Mouse (Mus musculus) CD4-positive, CD25-positive, alpha-beta regulatory T cell, adult 2 months (primary cell): ENCODE measurements around the gene Crabp1.
A peak's percentile ranks its signal among the peaks of the same experiment; 100 is the strongest.

Source experiments
- DNase-seq: peaks from one replicate; pipeline ENCODE4 v3.0.0-alpha.2; 2012; ENCODE audit warnings: low read depth, low spot score

Crabp1 gene

GRCm38 (mm10) chr9:54764561-54765217 lies at the start of gene Crabp1:
TSS of gene Crabp1 (plus strand) at chr9:54764748.
- no peak for DNase-seq

- DNase-seq, result no peak
Measured at GRCm38 (mm10) chr9:54715776-54716175, 48.8 kb upstream of the Crabp1 start.

GRCm38 (mm10) chr9:54717527-54717926 lies 47.0 kb upstream of the Crabp1 start:
- DNase-seq, result no peak

DNA sequence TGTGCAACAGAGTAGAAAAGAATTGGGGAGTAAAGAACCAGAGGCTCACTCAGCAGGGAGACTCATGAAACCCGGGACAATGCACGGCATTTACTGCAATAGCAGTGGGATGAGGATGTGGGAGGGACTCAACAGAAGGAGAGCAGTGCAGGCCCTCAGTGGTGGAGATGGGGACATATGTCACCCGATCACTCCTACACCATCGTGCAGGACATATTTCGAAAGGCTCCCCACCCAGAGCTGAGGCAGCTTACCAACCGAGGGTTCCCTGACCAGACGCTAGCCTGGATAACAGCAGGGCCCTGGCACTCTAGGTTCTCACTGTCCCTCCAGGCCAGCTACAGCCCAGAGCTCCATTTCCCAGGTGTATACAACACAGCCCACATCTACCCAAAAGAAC lies 42.4 kb upstream of the Crabp1 start:
- DNase-seq, result no peak

DNA sequence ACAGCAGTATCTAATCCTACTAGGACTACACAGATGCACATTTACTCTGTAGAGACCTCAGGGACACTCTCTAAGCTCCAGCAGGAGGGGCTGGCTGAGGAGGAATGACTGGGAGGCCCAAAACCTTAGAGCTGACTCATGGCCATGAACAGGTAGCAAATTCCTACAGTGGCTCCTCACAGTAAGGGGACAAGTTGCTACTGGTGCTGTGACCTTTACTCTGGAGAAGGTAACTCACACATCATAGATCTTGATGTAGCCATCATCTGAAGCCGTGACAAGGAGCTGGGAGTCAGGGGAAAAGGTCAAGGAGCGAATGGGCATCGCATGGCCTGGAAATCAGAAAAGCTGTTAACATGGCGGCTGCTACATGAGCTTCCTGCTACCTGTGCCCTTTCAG lies 42.0 kb upstream of the Crabp1 start:
- no peak for DNase-seq

DNA sequence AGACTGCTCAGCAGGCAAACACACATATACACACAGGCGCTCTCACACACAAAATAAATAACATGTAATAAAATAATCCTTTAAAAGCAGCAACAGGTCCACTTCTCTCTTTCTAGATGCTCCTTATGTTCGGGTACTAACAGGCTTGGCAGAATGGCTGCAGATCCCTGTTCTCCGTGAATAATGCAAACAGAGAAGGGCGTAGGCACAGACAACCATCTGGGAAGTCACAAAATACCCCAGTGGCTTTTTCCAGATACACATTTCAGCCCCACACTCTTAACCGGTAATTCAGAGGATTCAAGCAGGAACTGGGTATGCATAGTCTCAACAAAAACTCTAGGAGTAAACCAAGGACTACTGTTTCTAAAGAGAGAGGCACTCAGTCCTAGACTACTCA lies 38.2 kb upstream of the Crabp1 start:
- no peak for DNase-seq

GRCm38 (mm10) chr9:54732122-54732521 lies 32.4 kb upstream of the Crabp1 start:
- peak; percentile 69 for DNase-seq

GRCm38 (mm10) chr9:54733921-54734638 lies 30.5 kb upstream of the Crabp1 start, which contains the start of gene Wdr61:
TSS of gene Wdr61 (minus strand) at chr9:54734519.
- DNase-seq, result peak; percentile 99

DNA sequence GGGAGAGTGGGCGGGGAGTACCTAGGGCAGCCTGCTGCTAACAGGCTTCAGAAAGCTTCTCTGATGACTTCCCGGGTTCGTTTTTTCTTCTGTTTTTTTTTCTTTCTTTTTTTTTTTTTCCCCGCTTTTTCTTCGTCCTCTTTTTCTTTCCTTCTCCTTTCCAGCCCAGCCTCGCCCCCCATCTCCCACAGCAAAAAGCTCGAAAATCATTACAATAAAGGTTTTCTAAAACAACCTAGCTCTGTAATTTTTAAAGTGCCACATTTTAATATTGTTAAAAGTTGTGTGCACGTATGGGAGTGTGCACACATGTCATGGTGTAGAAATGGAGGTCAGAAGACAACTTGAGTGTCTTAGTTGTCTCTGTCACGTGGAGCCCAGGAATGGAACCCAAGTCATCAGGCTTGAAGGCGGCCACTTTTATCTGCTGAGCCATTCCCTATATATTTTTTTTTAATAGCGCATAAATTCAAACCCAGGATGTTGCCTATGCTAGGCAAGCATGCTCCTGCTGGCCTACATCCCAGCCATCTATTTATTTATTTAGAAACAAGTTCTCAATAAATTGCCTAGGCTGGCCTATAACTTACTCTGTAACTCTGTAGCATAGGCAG lies 29.8 kb upstream of the Crabp1 start:
- DNase-seq, result no peak

DNA sequence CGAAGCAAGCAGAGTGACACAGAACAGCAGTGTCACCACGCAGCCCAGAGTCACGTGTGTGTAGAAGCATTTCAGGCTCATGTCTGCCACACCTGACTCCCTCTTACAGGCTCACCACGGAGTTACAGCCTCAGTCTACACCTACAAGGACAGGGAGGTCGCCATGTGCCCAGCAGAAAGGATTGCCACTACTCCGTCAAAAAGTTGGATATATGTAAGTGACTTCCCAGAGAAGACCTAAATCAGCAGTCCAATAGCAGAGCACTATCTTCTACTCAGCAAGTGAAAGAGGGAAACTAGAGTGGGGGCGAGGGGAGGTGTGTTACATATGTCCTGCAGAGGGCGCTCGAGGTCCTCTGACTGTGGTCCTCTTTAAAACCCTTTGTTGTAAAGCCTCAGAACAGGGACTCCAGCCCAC lies 28.3 kb upstream of the Crabp1 start:
- DNase-seq, result peak; percentile 91

DNA sequence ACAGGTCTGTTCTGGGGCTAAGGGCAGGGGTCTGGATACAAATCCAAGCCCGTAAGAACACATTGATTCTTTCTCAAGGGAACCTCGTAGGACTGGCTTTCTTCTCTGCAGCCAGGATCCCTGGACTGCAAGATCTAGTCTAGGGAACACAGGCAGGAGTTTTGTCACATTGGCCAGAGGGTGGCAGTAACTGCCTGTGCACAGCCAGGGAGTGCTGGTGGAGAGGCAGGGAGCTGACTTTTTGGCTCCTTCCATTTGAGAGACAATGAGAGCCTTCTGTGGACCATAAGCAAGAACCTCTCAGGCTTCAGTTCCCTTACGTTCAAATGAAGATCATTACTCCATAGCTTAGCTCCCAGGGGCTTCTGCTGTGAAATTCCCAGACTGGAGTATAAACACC lies 26.2 kb upstream of the Crabp1 start:
- peak; percentile 20 for DNase-seq

DNA sequence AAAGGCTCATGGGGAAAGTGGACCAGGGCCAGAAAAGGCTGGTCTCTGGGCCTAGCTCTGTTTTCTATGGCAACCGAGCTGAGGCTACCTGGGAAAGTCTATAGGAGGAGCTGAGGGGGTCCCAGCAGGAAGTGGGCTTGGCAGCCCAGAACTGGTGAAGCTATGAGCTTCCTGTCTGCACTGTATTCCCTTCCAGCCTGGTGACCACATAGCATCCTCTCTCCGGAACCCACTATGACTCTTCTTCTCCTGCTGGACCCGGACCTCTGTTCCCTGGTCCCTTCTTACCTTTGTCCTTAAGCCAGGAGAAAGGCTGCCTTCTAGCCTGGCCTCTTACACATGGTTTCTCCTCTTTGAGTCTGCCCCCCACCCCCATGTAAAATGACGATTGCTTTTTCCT lies 20.7 kb upstream of the Crabp1 start:
- DNase-seq, result no peak

DNA sequence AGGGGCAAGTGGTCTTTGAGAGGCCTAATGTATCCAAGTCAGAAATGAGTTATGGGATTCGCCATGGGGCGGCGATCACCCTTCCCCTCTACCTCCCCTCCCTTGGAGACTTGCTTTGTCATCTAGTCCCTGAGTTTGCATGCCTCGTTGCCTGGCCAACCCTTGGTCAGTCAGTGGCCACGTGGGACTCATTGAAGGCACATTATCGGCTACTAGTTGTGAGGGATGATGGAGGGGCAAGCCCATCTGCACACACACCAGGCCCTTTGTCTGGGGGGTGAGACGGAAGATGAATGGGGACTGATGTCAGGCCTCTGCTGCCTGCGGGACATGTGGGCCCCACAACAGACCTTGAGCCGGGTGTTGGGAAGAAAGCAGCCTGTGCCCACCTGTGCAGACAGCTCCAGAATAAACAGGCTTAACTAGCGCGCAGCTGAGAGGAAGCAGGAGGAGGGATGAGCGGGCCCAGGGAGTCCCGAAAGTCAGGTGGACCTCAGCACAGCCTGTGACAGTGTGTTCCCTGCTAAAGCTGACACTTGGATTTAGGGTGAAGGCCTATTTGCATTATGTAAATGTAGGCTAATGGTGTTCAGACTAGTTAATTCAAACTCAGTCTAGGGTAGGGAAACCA lies 18.7 kb upstream of the Crabp1 start:
- DNase-seq, result no peak

- DNase-seq, result no peak
Measured at GRCm38 (mm10) chr9:54750215-54750981, 14.2 kb upstream of the Crabp1 start.

DNA sequence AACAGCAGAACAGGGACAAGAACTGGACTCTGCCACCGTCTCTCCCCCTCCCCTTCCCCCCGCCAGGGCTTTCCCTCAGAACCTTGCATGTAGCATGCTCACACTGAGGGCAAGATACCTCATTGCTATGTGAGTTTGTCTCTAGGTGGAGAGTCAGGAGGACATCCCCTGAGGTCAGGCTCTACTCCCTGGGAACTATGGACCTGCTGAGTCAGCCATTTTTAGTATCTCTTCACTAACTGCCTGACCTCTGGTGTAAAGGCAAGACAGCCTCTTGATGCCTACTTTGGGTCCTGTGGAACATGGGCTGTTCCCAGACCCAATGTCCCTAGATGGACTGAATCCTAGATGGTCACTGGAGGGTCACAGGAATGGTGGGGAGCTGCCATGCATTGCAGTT lies 12.9 kb upstream of the Crabp1 start:
- no peak for DNase-seq

DNA sequence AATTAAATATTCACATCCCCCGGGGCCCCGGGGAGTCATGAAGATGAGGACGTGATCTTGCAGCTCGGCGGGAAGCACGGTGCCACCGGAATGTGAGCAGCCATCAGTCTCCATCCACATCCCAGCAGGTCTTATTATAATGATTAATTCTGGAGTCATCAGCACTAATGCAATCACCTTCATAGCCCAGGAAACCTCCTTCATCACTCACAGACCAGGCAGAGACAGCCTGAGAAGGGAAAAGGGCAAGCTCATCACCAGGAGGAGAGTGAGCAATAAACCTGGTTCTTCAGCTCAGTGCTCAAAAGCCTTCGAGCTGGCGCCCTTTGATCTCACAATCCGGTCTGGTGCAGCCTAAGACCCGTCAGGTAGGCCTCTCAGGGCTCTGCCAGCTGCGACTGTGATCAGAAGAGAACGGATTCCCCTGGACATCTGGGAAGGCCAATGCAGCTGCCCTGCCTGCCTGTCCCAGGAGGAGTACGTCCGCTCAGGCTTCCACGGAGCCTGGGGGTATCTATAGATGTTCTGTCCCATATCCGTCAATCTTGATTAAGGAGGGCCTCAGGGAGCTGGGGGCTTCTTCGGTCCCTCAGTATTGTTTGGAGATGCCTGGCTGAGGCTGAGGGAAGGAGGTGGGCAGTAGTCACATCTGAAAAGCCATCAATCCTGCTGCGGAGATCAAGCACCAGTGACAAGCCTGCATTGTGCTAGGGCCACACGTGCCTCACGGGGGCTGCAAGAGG lies 12.2 kb upstream of the Crabp1 start:
- DNase-seq, result no peak

- DNase-seq, result no peak
Measured at GRCm38 (mm10) chr9:54752944-54753295, 11.6 kb upstream of the Crabp1 start.

DNA sequence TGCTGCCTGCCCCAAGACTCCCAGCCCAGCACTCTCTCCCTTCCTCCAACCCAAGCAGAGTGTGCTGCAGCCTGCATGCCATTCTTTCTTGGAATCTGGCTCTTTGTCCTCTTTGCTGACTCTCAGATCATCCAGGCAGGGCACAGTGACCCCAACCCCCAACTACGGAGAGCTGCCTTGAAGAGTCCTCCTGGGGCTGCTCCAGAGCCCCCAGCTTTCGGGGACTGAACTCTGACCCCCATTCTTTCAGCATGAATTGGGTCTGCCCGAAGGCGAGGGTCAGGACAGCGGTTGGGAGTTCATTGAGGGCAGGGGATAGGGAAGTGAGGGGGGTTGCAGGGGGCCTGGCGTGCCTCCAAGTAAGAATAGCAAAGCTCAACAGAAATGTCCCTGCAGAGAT lies 5.0 kb upstream of the Crabp1 start:
- no peak for DNase-seq

GRCm38 (mm10) chr9:54764091-54764490 lies 457 bp upstream of the Crabp1 start:
- DNase-seq, result no peak

GRCm38 (mm10) chr9:54765336-54766085 lies 963 bp downstream of the Crabp1 start:
- no peak for DNase-seq
